Mouse (Mus musculus): ENCODE data around the gene Rhbdl1.

DNA sequence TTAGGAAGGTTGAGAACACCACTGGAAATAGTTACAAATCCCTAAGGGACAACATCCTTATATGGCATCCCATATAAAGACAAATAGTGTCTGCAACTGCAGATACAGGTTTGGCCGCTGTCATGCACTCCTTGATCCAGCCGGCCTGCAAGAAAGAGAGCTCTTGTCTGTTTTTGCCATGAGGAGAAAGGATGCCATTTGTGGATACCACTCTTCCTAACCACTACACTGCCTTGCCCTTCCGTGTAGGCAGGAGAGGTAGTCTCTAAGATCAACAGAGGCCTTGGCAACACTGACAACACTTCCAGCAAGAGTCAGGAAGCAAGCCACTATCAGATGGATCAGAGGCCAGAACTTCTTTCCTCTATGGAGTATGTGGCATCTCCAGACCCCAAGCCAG is 50.8 kb downstream of the Rhbdl1 start, which contains the start of gene Ccdc78:
- TF ChIP-seq POLR2A (IDR thresholded peaks at IDR 0.05; ENCODE audit: insufficient read length, low read depth) (no peak), TCF12 (IDR thresholded peaks at IDR 0.05; ENCODE audit: insufficient read depth, poor library complexity, severe bottlenecking) (no peak), MAX (IDR thresholded peaks at IDR 0.05; ENCODE audit: low read depth) (no peak), POLR2AphosphoS2 (IDR thresholded peaks at IDR 0.05; ENCODE audit: insufficient read length, low read depth) (no peak), TCF3 (IDR thresholded peaks at IDR 0.05; ENCODE audit: insufficient read length, low read depth) (no peak)
